In the genomic region with DNA sequence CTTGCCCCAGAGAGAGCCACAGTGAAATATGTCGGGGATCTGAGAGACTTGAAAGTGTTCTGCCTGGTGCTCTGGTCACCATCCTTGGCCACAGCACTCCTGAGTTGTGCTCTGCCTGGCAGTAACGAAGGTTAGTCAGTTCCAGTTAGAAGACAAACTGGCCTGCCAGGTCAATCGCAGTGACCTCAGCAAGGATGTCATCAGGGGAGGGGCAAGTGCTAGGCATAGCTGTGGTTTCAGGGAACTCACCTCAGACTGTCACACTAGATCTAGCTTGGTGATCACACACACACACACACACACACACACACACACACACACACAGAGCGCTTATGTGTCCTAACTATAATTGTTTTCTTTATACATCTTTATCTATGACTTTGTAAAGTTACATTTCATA, we compare ENCODE assay signal across 22 mouse cellular contexts. TPM values are rescaled to one million over a fixed set of nuclear protein-coding genes. Genes with fewer than 3 reads are reported as not detected.
"Had no signal": no experiment of that assay in that cellular context is flagged by ENCODE, and none has a peak within 500 bp of the region (broad histone marks: within the 10 kb centered on the region; RNA-seq: fewer than 3 reads in every experiment).

No protein-coding gene starts in this region.

- H3K4me3 ChIP-seq: kidney, embryonic 15.5 days; limb, embryonic 15.5 days; liver, embryonic 13.5 days; lung, embryonic 15.5 days; stomach, embryonic 15.5 days had no signal

- DNase-seq: kidney, adult 2 months; kidney, postnatal 14 days; liver, embryonic 13.5 days; liver, postnatal 0 days; lung, postnatal 14 days; midbrain, embryonic 14.5 days; right cerebral cortex, adult 18-20 months; thymus, adult 2 months; thymus, postnatal 25 days had no signal

- H3K9ac ChIP-seq: kidney, embryonic 15.5 days; limb, embryonic 15.5 days; liver, embryonic 13.5 days; liver, postnatal 0 days; lung, embryonic 15.5 days; stomach, embryonic 15.5 days had no signal

- H3K4me1 ChIP-seq: kidney, embryonic 15.5 days; limb, embryonic 15.5 days; liver, embryonic 13.5 days; lung, embryonic 15.5 days; stomach, embryonic 15.5 days had no signal

- H3K36me3 ChIP-seq: kidney, embryonic 15.5 days; limb, embryonic 15.5 days; liver, embryonic 13.5 days; lung, embryonic 15.5 days; stomach, embryonic 15.5 days had no signal

- H3K27ac ChIP-seq: kidney, embryonic 15.5 days; limb, embryonic 15.5 days; liver, embryonic 13.5 days; lung, embryonic 15.5 days; macrophage; stomach, embryonic 15.5 days had no signal

- H3K9me3 ChIP-seq: kidney, embryonic 15.5 days; limb, embryonic 15.5 days; liver, embryonic 13.5 days; lung, embryonic 15.5 days; stomach, embryonic 15.5 days had no signal

- ATAC-seq: liver, postnatal 0 days had no signal

- H3K27me3 ChIP-seq: kidney, embryonic 15.5 days; limb, embryonic 15.5 days; liver, embryonic 13.5 days; lung, embryonic 15.5 days; stomach, embryonic 15.5 days had no signal

RNA-seq across cellular contexts. Expression of gene Prss42, which starts 5.3 kb away (rescaled TPM):
- total RNA-seq: layer of hippocampus, adult 8-10 months; layer of hippocampus, postnatal 14 days; left cerebral cortex, adult 8-10 months; left cerebral cortex, postnatal 25 days had no signal
- polyA plus RNA-seq: kidney, adult 2 months; kidney, embryonic 15.5 days; large intestine, adult 2 months; limb, embryonic 11.5 days; limb, embryonic 15.5 days; liver, embryonic 13.5 days; liver, postnatal 0 days; lung, embryonic 15.5 days; macrophage; midbrain, embryonic 14.5 days; neural tube, embryonic 14.5 days; stomach, embryonic 15.5 days; thymus, adult 2 months; urinary bladder, adult 2 months had no signal

RNA-seq across cellular contexts. Expression of gene Prss44, which starts 10.5 kb away (rescaled TPM):
- total RNA-seq: layer of hippocampus, adult 8-10 months; layer of hippocampus, postnatal 14 days; left cerebral cortex, adult 8-10 months; left cerebral cortex, postnatal 25 days had no signal
- polyA plus RNA-seq: kidney, adult 2 months; kidney, embryonic 15.5 days; large intestine, adult 2 months; limb, embryonic 11.5 days; limb, embryonic 15.5 days; liver, embryonic 13.5 days; liver, postnatal 0 days; lung, embryonic 15.5 days; macrophage; midbrain, embryonic 14.5 days; neural tube, embryonic 14.5 days; stomach, embryonic 15.5 days; urinary bladder, adult 2 months had no signal

RNA-seq across cellular contexts. Expression of gene Prss43, which starts 23.2 kb away (rescaled TPM):
- polyA plus RNA-seq: kidney, adult 2 months; kidney, embryonic 15.5 days; large intestine, adult 2 months; limb, embryonic 11.5 days; limb, embryonic 15.5 days; liver, embryonic 13.5 days; liver, postnatal 0 days; lung, embryonic 15.5 days; macrophage; midbrain, embryonic 14.5 days; neural tube, embryonic 14.5 days; stomach, embryonic 15.5 days; thymus, adult 2 months; urinary bladder, adult 2 months had no signal

RNA-seq across cellular contexts. Expression of gene Prss45, which starts 31.1 kb away (rescaled TPM):
- polyA plus RNA-seq: kidney, adult 2 months; kidney, embryonic 15.5 days; large intestine, adult 2 months; limb, embryonic 11.5 days; limb, embryonic 15.5 days; liver, embryonic 13.5 days; liver, postnatal 0 days; lung, embryonic 15.5 days; macrophage; midbrain, embryonic 14.5 days; neural tube, embryonic 14.5 days; stomach, embryonic 15.5 days; thymus, adult 2 months; urinary bladder, adult 2 months had no signal

RNA-seq across cellular contexts. Expression of gene Prss46, which starts 41.0 kb away (rescaled TPM):
- total RNA-seq: layer of hippocampus, adult 8-10 months; left cerebral cortex, adult 8-10 months; left cerebral cortex, postnatal 25 days had no signal
- polyA plus RNA-seq: kidney, adult 2 months; kidney, embryonic 15.5 days; large intestine, adult 2 months; limb, embryonic 11.5 days; limb, embryonic 15.5 days; liver, embryonic 13.5 days; liver, postnatal 0 days; lung, embryonic 15.5 days; midbrain, embryonic 14.5 days; neural tube, embryonic 14.5 days; stomach, embryonic 15.5 days; urinary bladder, adult 2 months had no signal
